Mouse (Mus musculus) hindbrain, embryonic 10.5 days (tissue): ENCODE measurements around the gene Rom1. TPM values are rescaled to one million over a fixed set of nuclear protein-coding genes. Genes with fewer than 3 reads are reported as not detected.
A peak's percentile ranks its signal among the peaks of the same experiment; 100 is the strongest.

ENCODE experiments used
- DNase-seq: peaks from one replicate; pipeline ENCODE4 v3.0.0-alpha.2; 2017; ENCODE audit warnings: low spot score
- H3K27ac ChIP-seq: fragments of 300-500 bp; sonication (generic); 2 replicates; pipeline ENCODE4 v1.5.1; 2016; ENCODE audit warnings: mild to moderate bottlenecking, moderate library complexity
- H3K27me3 ChIP-seq: fragments of 300-500 bp; sonication (generic); 2 replicates; pipeline ENCODE4 v1.6.1; 2016; ENCODE audit warnings: mild to moderate bottlenecking; ENCODE audit not compliant: poor library complexity, insufficient read depth, severe bottlenecking
- H3K36me3 ChIP-seq: fragments of 300-500 bp; sonication (generic); 2 replicates; pipeline ENCODE4 v1.6.1; 2016; ENCODE audit warnings: mild to moderate bottlenecking, moderate library complexity
- H3K4me1 ChIP-seq: fragments of 300-500 bp; sonication (generic); replicated peaks from 2 replicates; pipeline ENCODE4 v1.6.1; 2016; ENCODE audit warnings: mild to moderate bottlenecking
- H3K4me3 ChIP-seq: fragments of 300-500 bp; sonication (generic); 2 replicates; pipeline ENCODE4 v1.5.1; 2016; ENCODE audit warnings: mild to moderate bottlenecking, moderate library complexity
- H3K9me3 ChIP-seq: fragments of 300-500 bp; sonication (generic); 2 replicates; pipeline ENCODE4 v1.6.1; 2016; ENCODE audit warnings: mild to moderate bottlenecking, moderate library complexity
- WGBS: fragments of 180-500 bp; shearing (Covaris S2); methylation state at CpG from one replicate; pipeline ENCODE4 v1.1.7; 2016; 5-methylcytosine and 5-hydroxymethylcytosine counted together
- polyA plus RNA-seq: library from polyadenylated mRNA; unstranded; fragments of >200 nt; fragmentation: Nextera tagmentation; extraction: Ambion mirVana; gene quantifications from 2 replicates; pipeline ENCODE4 v1.2.1, GENCODE M21; 2016

The Rom1 gene
- polyA plus RNA-seq, 1 experiment from 2014 or later = 3.4 TPM

DNA sequence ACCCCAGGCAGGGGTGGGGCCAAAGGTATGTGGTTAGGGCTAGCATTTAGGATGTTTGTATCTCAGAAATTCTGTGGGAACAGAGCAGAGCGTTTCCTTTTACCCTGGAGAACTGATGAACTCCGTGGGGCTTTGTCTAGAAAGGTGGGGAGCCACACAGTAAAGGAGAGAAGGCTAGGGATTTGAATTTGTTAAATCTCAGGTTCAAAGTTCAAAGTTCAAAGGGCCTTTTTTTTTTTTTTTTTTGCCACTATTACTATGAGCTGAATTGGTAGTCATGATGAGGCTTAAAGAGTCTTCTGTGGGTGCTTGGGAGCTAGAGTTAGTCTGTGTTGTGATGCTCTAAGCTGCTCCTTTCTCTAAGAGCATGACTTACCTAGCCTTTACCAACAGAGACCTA, 7.6 kb upstream of the Rom1 start:
- Histone ChIP-seq H3K36me3 (peaks cover 65% of the 10 kb centered on the region), H3K4me1 (peaks cover 16% of the 10 kb centered on the region), H3K27me3 (no peaks in the 10 kb centered on the region), H3K9me3 (no peaks in the 10 kb centered on the region), H3K4me3 (no peak overlapping the region), H3K27ac (no peak overlapping the region)
- DNase-seq = no peak
- 84% methylated on average over 2 of the region's 2 CpGs for WGBS

DNA sequence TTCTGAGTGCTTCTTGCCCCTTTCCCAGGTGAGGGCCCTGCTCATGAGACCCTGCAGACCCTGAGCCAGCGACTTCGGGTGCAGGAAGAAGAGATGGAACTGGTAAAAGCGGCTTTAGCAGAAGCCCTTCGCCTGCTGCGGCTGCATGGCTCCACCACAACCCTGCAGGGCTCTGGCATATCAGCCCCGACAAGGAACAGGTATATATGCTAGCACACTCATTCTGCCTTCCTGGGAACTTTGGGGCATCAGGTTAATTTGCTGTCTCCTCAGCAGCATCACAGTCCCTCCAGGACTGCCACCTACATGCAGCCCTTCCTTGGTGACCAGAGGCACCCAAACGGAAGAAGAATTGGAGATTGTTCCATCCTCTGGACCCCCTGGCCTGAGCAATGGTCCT, 1.6 kb upstream of the Rom1 start:
- Histone ChIP-seq H3K4me1 (peaks cover 28% of the 10 kb centered on the region), H3K27me3 (no peaks in the 10 kb centered on the region), H3K4me3 (peak overlapping the region; percentile 81), H3K36me3 (peaks cover 60% of the 10 kb centered on the region), H3K27ac (no peak overlapping the region), H3K9me3 (no peaks in the 10 kb centered on the region)
- DNase-seq = no peak
- 84% methylated on average over 7 of the region's 7 CpGs for WGBS

DNA sequence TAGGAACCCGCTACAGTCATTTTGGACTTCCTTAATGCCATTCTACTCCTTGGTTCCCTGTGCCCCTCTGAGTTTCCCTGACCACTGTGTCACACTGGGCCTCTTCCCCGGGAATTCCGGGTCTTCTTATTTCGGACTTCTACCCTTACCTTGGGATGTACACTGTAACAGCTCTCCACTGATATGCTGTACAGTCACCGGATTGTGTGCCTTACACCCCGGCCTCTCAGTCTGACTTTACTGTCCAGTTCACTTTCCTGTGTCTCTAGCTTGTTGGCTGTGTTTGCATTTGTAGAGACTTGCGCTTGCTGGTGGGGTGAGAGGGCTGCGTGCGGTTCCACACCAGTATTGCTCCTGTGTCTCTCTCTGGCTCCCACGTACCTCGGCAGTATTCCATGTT, 961 bp upstream of the Rom1 start:
- Histone ChIP-seq H3K36me3 (peaks cover 60% of the 10 kb centered on the region), H3K4me3 (peak overlapping the region; percentile 81)

DNA sequence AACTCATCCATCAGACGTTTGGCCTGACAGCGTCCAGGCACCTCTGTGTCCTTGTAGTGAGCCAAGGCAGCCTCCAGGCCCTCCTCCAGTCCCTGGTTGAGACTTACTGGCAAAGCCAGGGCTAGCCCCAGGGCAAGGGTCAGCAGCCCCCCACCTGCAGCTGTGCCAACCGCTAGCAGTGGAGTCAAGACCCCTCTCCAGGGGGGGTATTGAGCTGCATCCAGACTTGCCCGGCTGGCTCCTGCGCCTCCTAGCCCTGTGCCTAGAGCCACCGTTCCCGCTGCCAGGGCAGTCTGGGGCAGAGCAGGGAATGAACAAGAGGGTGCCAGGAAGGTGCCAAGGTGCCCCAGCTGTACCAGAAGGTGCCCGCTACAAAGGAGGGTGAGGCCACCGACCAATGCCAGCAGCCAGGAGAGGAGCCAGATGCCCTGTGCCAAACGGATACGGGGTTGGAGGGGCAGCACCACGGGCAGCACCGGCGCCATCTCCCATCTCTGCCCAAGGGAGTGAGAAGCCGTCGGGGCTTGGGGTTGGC, 400 bp downstream of the Rom1 start:
- Histone ChIP-seq H3K4me3 (peak overlapping the region; percentile 81), H3K27ac (peak overlapping the region; percentile 92), H3K36me3 (peaks cover 54% of the 10 kb centered on the region), H3K4me1 (peaks cover 28% of the 10 kb centered on the region), H3K27me3 (no peaks in the 10 kb centered on the region), H3K9me3 (no peaks in the 10 kb centered on the region)
- 14% methylated on average over 16 of the region's 16 CpGs for WGBS
- DNase-seq = no peak

More for the DNA sequence above, 961 bp upstream of the Rom1 start:
- 15% methylated on average over 11 of the region's 11 CpGs for WGBS
- DNase-seq = no peak
- Histone ChIP-seq H3K27ac (peak overlapping the region; percentile 92), H3K4me1 (peaks cover 28% of the 10 kb centered on the region), H3K9me3 (no peaks in the 10 kb centered on the region), H3K27me3 (no peaks in the 10 kb centered on the region)

DNA sequence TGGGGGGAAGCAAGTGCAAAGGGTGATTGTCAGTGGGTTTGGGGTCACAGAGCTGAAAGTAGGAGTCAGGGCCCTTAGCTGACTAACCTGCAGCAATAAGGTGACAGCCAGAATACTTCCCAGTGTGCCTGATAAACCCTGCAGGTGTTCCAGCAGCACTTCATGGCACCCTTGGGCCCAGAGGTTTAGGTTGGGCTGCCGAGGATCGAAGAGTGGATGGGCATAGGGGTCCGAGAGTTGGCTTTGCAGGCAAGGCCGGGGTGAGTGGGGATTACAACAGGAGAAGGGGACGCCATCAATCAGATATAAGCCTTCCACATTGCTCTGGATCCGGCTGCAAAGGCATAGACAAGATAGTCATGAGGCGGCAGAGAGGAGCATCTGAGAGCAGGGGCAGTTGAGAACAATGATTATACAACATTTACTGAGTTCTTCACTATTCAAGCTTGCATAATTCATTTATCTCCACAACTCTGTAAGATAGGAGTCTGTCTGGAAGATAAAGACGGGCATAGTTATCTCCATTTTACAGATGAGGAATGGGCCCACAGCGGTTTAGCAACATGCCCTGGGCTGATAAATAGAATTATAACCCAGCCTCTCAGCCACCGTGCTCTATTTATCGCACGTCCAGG, 1.1 kb downstream of the Rom1 start:
- Histone ChIP-seq H3K4me3 (no peak overlapping the region), H3K36me3 (peaks cover 54% of the 10 kb centered on the region)
- WGBS = 88% methylated on average over 12 of the region's 12 CpGs

DNA sequence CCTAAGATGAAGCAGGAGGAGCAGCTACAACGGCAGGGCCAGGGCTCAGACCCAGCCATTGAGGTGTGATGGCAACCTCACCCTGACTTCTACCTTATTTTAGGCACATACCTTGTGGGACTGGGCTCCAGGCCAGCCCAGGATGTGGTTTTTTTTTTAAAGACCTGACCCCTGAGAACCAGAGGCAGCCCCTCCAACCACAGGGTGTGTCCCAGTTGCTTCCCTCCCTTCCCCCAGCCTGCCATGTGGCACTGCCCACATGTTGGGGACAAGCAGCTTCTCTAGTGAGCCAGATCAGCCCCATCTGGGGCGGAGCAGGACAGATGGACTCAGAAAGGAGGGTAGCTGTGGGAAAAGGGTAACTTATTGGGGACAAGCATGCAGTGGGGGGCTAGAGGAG, 2.4 kb downstream of the Rom1 start:
- H3K27me3 ChIP-seq = no peaks in the 10 kb centered on the region
- no peak overlapping the region for H3K4me3 ChIP-seq
- 82% methylated on average over 2 of the region's 2 CpGs for WGBS
- H3K9me3 ChIP-seq = no peaks in the 10 kb centered on the region
- H3K36me3 ChIP-seq = peaks cover 59% of the 10 kb centered on the region
- no peak for DNase-seq
- H3K4me1 ChIP-seq = peaks cover 30% of the 10 kb centered on the region
- H3K27ac ChIP-seq = no peak overlapping the region

More for the DNA sequence above, 1.1 kb downstream of the Rom1 start:
- DNase-seq = no peak
- H3K27me3 ChIP-seq = no peaks in the 10 kb centered on the region
- no peak overlapping the region for H3K27ac ChIP-seq
- no peaks in the 10 kb centered on the region for H3K9me3 ChIP-seq
- H3K4me1 ChIP-seq = peaks cover 28% of the 10 kb centered on the region

DNA sequence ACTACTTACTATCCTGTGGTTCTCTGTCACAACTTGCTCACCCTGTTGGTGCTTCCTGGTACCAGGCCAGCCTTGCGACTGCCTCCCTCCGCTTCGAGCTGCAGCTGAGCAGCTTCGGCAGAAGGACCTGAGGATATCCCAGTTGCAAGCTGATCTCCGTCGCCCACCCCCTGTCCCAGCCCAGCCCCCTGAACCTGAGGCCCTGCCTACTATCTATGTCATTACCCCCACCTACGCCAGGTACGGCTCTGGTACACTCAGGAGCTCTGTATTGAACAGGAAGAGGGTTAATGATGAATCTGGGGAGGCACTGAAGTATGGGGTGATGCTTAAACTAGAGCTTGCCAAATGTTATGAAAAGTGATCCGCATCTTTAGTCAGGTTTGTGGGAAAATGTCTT, 7.4 kb downstream of the Rom1 start:
- 76% methylated on average over 9 of the region's 9 CpGs for WGBS
- no peak for DNase-seq
- peak overlapping the region; percentile 26; the same call in 1 of the 2 replicates for H3K4me3 ChIP-seq
- no peaks in the 10 kb centered on the region for H3K27me3 ChIP-seq
- peaks cover 22% of the 10 kb centered on the region for H3K4me1 ChIP-seq
- no peak overlapping the region for H3K27ac ChIP-seq
- H3K9me3 ChIP-seq = no peaks in the 10 kb centered on the region
- peaks cover 49% of the 10 kb centered on the region for H3K36me3 ChIP-seq

DNA sequence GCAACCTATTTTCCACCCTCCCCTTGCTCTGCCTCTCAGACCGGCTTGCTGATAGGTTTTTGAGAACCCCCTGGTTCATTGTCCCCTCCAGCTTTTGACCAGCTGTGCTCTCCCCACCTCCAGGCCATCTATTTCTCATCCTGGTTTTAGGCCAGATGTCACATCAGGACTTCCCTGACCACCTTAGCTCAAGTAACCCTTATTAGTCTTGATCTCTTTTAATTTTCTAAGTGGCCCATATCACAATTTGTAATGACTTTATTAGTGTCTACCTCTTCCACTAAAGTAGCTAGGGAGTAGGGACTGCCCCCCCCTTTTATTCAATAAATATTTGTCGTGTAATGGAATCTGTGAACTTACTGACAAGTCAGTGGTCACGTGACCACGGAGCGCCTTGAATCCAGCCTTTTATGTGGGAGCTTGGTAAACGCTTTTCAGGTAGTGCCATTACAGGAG, 8.3 kb downstream of the Rom1 start:
- Histone ChIP-seq H3K27ac (peak overlapping the region; percentile 94), H3K9me3 (no peaks in the 10 kb centered on the region), H3K4me1 (peaks cover 22% of the 10 kb centered on the region), H3K4me3 (peak overlapping the region; percentile 89), H3K36me3 (peaks cover 49% of the 10 kb centered on the region), H3K27me3 (no peaks in the 10 kb centered on the region)
- DNase-seq = peak; percentile 20
- whole genome bisulfite sequencing = 4% methylated on average over 6 of the region's 6 CpGs

DNA sequence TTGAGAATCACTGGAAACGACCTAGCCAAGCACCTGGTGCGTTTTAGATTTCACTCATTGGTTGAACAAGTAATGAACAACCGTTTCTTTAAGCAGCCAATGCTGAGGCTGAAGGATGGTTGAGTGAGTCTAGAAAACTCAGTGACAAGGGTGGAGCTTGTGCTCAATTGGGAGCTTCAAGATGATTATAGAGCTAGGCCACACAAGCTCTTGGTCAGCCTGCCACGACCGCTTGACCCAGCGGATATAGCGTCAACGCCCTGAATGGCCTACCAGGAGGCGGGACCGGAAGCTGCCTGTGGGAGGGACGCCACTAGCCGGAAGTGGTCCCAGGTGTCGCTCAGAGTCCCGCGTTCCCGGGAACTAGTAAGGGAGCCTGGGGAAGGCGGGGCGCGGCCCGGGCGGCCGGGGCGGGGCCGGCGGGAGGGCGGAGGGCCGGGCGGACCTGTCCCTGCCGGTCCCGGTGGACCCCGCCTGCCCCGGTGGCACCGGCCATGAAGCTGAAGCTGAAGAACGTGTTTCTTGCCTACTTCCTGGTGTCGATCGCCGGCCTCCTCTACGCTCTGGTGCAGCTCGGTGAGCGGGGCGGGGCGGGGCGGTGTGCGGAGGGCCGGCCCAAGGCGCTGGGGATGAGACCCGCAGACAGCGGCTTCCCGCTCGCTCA, 9.0 kb downstream of the Rom1 start, which contains the start of gene B3gat3:
B3gat3 (plus strand) TSS at position 302 of the 664 bp plus-strand sequence.
- peaks cover 22% of the 10 kb centered on the region for H3K4me1 ChIP-seq
- 2% methylated on average over 50 of the region's 50 CpGs for WGBS
- no peaks in the 10 kb centered on the region for H3K27me3 ChIP-seq
- H3K9me3 ChIP-seq = no peaks in the 10 kb centered on the region
- H3K4me3 ChIP-seq = peak within 1 kb of the TSS; percentile 89
- peak within 1 kb of the TSS; percentile 94 for H3K27ac ChIP-seq
- H3K36me3 ChIP-seq = peaks cover 49% of the 10 kb centered on the region
- DNase-seq = peak; percentile 97

DNA sequence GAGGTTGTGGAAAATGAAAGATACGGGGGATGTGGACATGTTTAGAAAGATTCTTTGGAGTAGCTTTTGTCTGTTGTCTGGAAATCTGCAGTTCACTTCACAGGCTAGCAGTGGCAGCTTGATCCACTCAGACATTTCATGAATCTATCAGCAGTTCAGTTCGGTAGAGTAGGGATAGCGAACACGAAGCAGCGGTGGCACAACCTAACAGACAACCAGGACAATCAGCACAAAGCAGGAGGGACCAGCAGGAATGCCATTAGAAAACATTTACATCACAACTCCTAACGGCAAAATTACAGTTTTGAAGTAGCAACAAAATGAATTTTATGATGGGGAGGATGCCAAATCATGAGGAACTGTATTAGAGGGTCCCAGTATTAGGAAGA, 9.5 kb downstream of the Rom1 start:
- 70% methylated on average over 6 of the region's 6 CpGs for WGBS

DNA sequence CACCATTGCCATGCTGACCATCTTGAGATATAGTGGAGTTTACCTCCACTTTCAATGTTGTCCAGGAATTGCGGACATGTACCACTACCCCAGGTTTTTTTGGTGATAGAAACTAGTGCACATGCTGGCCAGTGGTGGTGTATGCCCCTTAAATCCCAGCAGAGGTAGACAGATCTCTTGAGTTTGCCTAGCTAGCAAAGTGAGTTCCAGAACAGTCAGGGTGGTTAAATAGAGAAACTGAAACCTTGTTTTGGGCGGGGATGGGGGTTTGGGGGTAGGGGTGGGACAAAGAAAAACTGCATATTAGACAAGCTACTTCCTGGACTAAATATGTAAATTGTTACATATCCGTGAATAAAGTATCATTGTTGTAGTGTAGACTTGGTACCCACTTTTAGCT, 10.2 kb downstream of the Rom1 start:
- Histone ChIP-seq H3K36me3 (peaks cover 55% of the 10 kb centered on the region), H3K27me3 (no peaks in the 10 kb centered on the region), H3K4me3 (no peak overlapping the region), H3K27ac (no peak overlapping the region), H3K9me3 (no peaks in the 10 kb centered on the region), H3K4me1 (peaks cover 22% of the 10 kb centered on the region)
- 95% methylated on average over 3 of the region's 3 CpGs for WGBS
- no peak for DNase-seq

More for the DNA sequence above, 9.5 kb downstream of the Rom1 start:
- H3K4me1 ChIP-seq = peaks cover 22% of the 10 kb centered on the region
- H3K4me3 ChIP-seq = peak overlapping the region; percentile 89
- H3K9me3 ChIP-seq = no peaks in the 10 kb centered on the region
- DNase-seq = no peak
- peaks cover 53% of the 10 kb centered on the region for H3K36me3 ChIP-seq
- H3K27me3 ChIP-seq = no peaks in the 10 kb centered on the region
- H3K27ac ChIP-seq = peak overlapping the region; percentile 94

DNA sequence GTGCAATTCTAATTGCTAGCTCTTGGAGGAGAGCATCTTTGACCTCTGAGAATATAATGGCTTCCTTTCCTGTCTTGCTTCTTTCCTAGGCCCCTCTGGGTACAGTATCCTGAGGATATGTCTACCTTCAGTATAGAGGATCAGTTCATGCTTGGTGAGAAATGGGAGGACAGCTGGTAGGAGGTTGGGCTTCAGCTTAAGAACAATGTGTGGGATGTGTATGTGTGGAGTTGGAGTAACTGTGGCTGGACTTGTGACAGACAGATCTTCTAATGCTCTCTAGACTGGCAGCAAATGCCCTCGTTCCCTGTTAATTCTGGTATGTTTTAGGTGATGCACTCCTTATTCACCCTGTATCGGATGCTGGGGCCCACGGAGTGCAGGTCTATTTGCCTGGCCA, 14.9 kb downstream of the Rom1 start:
- Histone ChIP-seq H3K36me3 (peaks cover 84% of the 10 kb centered on the region), H3K27me3 (no peaks in the 10 kb centered on the region), H3K4me3 (no peak overlapping the region), H3K4me1 (no peaks in the 10 kb centered on the region), H3K27ac (no peak overlapping the region), H3K9me3 (no peaks in the 10 kb centered on the region)
- no peak for DNase-seq
- 90% methylated on average over 3 of the region's 3 CpGs for WGBS

DNA sequence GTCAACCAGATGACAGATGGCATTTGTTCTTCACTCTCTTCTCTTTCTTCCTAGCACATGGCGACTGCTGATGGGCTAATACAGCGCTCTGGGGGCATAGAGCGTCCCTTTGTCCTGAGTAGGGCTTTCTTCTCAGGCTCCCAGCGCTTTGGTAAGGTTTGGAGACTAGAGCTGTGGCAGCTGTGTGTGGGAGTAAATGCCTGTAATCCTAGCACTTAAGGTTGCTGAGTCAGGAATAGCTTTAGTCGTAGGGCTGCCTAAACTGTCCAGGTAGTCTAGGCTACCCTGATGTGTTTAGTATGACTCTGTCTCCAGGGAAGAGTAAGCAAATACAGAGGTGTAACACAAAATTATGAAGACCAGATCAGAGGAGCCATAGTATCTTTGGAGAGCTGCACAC, 17.3 kb downstream of the Rom1 start:
- H3K4me3 ChIP-seq = no peak overlapping the region
- no peaks in the 10 kb centered on the region for H3K27me3 ChIP-seq
- DNase-seq = no peak
- peaks cover 100% of the 10 kb centered on the region for H3K36me3 ChIP-seq
- no peak overlapping the region for H3K27ac ChIP-seq
- WGBS = 93% methylated on average over 5 of the region's 5 CpGs
- no peaks in the 10 kb centered on the region for H3K9me3 ChIP-seq
- no peaks in the 10 kb centered on the region for H3K4me1 ChIP-seq
